Mouse (Mus musculus): ENCODE measurements around the gene Mgll.

The Mgll gene

GRCm38 (mm10) chr6:88767740-88768139 is 43.5 kb downstream of the Mgll start:
- Histone ChIP-seq H3K27me3 (ENCODE audit: control insufficient read depth, insufficient read depth, low read length, poor library complexity, severe bottlenecking) (no peaks in the 10 kb centered on the region), H3K36me3 (ENCODE audit: control insufficient read depth, insufficient read depth, low read length, poor library complexity, severe bottlenecking) (no peaks in the 10 kb centered on the region)
- no peak for DNase-seq (ENCODE audit: low read depth, low spot score)

DNA sequence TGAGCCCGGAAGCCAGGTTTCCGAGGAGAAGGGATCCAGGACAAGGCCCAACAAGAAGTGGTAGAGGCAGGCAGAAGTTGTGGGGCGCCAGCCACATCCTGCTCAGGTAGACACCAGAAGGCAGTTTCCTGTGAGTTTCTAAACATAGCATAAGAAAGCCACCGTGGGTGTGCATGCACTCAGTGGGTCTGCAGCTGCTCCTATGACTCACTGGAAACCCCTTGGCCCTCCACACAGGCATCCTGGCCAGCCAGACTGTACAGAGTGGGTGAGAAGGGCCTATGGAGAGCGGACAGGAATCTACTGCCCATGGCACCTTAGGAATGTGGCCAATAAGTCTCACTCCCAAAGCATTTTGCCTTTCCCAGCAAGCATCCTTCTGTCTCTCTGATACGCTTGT is 45.5 kb downstream of the Mgll start:
- Histone ChIP-seq H3K27me3 (ENCODE audit: control insufficient read depth, insufficient read depth, low read length, poor library complexity, severe bottlenecking) (no peaks in the 10 kb centered on the region), H3K36me3 (ENCODE audit: control insufficient read depth, insufficient read depth, low read length, poor library complexity, severe bottlenecking) (no peaks in the 10 kb centered on the region)
- DNase-seq (ENCODE audit: low read depth, low spot score) = peak; percentile 33

- Histone ChIP-seq H3K27me3 (ENCODE audit: control insufficient read depth, insufficient read depth, low read length, poor library complexity, severe bottlenecking) (no peaks in the 10 kb centered on the region), H3K36me3 (ENCODE audit: control insufficient read depth, insufficient read depth, low read length, poor library complexity, severe bottlenecking) (no peaks in the 10 kb centered on the region)
- DNase-seq (ENCODE audit: low read depth, low spot score) = peak; percentile 22
Measured at GRCm38 (mm10) chr6:88770300-88770904, 46.2 kb downstream of the Mgll start.

DNA sequence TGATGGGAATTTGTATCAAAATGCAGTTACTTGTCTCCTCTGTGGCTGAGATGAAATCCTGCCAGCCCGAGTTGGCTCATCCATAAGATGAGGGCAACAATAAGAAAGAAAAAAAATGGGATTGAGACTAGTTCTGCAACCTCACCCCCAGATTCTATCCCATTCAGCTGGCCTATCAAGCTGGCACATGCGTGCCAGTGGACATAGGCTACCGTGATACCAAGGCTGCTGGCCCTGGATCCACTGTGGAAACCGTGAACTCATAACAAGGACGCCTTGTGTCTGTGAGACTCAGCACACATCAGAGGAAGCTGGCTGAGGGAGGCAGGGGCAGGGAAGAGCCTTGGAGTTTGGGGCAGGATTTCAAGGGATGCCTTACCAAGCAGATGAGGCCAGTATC is 46.8 kb downstream of the Mgll start:
- Histone ChIP-seq H3K36me3 (ENCODE audit: control insufficient read depth, insufficient read depth, low read length, poor library complexity, severe bottlenecking) (no peaks in the 10 kb centered on the region), H3K27me3 (ENCODE audit: control insufficient read depth, insufficient read depth, low read length, poor library complexity, severe bottlenecking) (no peaks in the 10 kb centered on the region)
- DNase-seq (ENCODE audit: low read depth, low spot score) = no peak

GRCm38 (mm10) chr6:88772041-88772440 is 47.8 kb downstream of the Mgll start:
- no peaks in the 10 kb centered on the region for H3K27me3 ChIP-seq (ENCODE audit: control insufficient read depth, insufficient read depth, low read length, poor library complexity, severe bottlenecking)
- DNase-seq (ENCODE audit: low read depth, low spot score) = no peak

GRCm38 (mm10) chr6:88774055-88774454 is 49.8 kb downstream of the Mgll start:
- DNase-seq (ENCODE audit: low read depth, low spot score) = no peak
- no peaks in the 10 kb centered on the region for H3K27me3 ChIP-seq (ENCODE audit: control insufficient read depth, insufficient read depth, low read length, poor library complexity, severe bottlenecking)
- no peaks in the 10 kb centered on the region for H3K36me3 ChIP-seq (ENCODE audit: control insufficient read depth, insufficient read depth, low read length, poor library complexity, severe bottlenecking)

More at GRCm38 (mm10) chr6:88772041-88772440, 47.8 kb downstream of the Mgll start:
- H3K36me3 ChIP-seq (ENCODE audit: control insufficient read depth, insufficient read depth, low read length, poor library complexity, severe bottlenecking) = no peaks in the 10 kb centered on the region

GRCm38 (mm10) chr6:88775267-88775666 is 51.1 kb downstream of the Mgll start:
- Histone ChIP-seq H3K27me3 (ENCODE audit: control insufficient read depth, insufficient read depth, low read length, poor library complexity, severe bottlenecking) (no peaks in the 10 kb centered on the region), H3K36me3 (ENCODE audit: control insufficient read depth, insufficient read depth, low read length, poor library complexity, severe bottlenecking) (no peaks in the 10 kb centered on the region)
- DNase-seq (ENCODE audit: low read depth, low spot score) = no peak

DNA sequence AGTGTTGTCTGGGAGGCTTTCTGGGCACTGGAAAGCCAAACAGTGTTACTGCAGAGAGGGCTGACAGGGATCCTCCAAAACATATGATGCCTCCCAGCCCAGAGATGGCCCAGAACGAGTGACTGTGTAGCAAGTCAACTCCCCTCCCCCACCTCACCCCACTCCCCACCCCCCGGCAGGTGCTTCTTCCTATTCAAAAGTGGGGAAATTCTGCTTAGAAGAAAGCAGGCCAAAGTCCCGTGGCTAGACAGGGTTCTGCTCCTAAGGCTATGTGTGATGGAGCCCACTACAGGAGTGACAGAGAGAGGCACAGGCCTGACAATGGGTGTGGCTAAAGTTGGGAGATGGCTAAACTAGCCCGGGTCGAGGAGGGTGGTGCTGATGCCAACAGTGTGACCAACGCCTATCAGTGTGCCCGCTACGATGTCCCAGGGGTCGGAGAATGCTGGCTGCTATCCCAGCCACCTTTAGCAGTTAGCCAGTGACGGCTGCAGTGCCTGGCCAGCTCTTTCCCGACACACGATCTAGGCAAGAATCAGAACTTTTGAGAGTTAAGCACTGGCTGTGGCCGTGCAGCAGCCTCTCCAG is 52.2 kb downstream of the Mgll start:
- DNase-seq (ENCODE audit: low read depth, low spot score) = no peak
- Histone ChIP-seq H3K27me3 (ENCODE audit: control insufficient read depth, insufficient read depth, low read length, poor library complexity, severe bottlenecking) (no peaks in the 10 kb centered on the region), H3K36me3 (ENCODE audit: control insufficient read depth, insufficient read depth, low read length, poor library complexity, severe bottlenecking) (no peaks in the 10 kb centered on the region)

- H3K27me3 ChIP-seq (ENCODE audit: control insufficient read depth, insufficient read depth, low read length, poor library complexity, severe bottlenecking) = no peaks in the 10 kb centered on the region
- H3K36me3 ChIP-seq (ENCODE audit: control insufficient read depth, insufficient read depth, low read length, poor library complexity, severe bottlenecking) = no peaks in the 10 kb centered on the region
- DNase-seq (ENCODE audit: low read depth, low spot score) = no peak
Measured at GRCm38 (mm10) chr6:88776964-88777363, 52.8 kb downstream of the Mgll start.

- Histone ChIP-seq H3K27me3 (ENCODE audit: control insufficient read depth, insufficient read depth, low read length, poor library complexity, severe bottlenecking) (no peaks in the 10 kb centered on the region), H3K36me3 (ENCODE audit: control insufficient read depth, insufficient read depth, low read length, poor library complexity, severe bottlenecking) (no peaks in the 10 kb centered on the region)
- DNase-seq (ENCODE audit: low read depth, low spot score) = no peak
Measured at GRCm38 (mm10) chr6:88778047-88778688, 54.0 kb downstream of the Mgll start.

- DNase-seq (ENCODE audit: low read depth, low spot score) = no peak
- Histone ChIP-seq H3K27me3 (ENCODE audit: control insufficient read depth, insufficient read depth, low read length, poor library complexity, severe bottlenecking) (no peaks in the 10 kb centered on the region), H3K36me3 (ENCODE audit: control insufficient read depth, insufficient read depth, low read length, poor library complexity, severe bottlenecking) (no peaks in the 10 kb centered on the region)
Measured at GRCm38 (mm10) chr6:88779755-88780154, 55.5 kb downstream of the Mgll start.

DNA sequence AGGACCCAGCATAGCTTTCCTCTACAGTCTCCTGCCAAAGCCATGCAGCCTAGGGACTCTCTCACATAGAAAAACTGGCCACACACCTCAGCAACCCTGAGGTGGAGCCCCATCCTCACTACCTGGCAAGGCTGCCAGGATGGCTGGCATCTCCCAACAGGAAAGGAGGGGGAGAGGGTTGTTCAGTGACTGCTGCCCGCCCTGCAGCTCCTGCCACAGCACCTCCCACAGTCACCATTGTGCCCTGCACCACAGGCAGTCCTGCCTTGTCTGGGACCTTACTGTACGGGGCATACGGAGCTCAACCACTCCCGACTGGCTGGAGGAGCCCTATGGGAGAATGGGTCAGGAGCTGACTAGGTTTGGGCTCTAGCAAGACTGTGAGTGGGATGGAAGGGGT is 57.7 kb downstream of the Mgll start:
- no peak for DNase-seq (ENCODE audit: low read depth, low spot score)
- Histone ChIP-seq H3K27me3 (ENCODE audit: control insufficient read depth, insufficient read depth, low read length, poor library complexity, severe bottlenecking) (no peaks in the 10 kb centered on the region), H3K36me3 (ENCODE audit: control insufficient read depth, insufficient read depth, low read length, poor library complexity, severe bottlenecking) (no peaks in the 10 kb centered on the region)

- no peak for DNase-seq (ENCODE audit: low read depth, low spot score)
- no peaks in the 10 kb centered on the region for H3K27me3 ChIP-seq (ENCODE audit: control insufficient read depth, insufficient read depth, low read length, poor library complexity, severe bottlenecking)
- no peaks in the 10 kb centered on the region for H3K36me3 ChIP-seq (ENCODE audit: control insufficient read depth, insufficient read depth, low read length, poor library complexity, severe bottlenecking)
Measured at GRCm38 (mm10) chr6:88782981-88783397, 58.8 kb downstream of the Mgll start.

GRCm38 (mm10) chr6:88784691-88785173 is 60.5 kb downstream of the Mgll start:
- Histone ChIP-seq H3K27me3 (ENCODE audit: control insufficient read depth, insufficient read depth, low read length, poor library complexity, severe bottlenecking) (no peaks in the 10 kb centered on the region), H3K36me3 (ENCODE audit: control insufficient read depth, insufficient read depth, low read length, poor library complexity, severe bottlenecking) (no peaks in the 10 kb centered on the region)
- DNase-seq (ENCODE audit: low read depth, low spot score) = no peak

DNA sequence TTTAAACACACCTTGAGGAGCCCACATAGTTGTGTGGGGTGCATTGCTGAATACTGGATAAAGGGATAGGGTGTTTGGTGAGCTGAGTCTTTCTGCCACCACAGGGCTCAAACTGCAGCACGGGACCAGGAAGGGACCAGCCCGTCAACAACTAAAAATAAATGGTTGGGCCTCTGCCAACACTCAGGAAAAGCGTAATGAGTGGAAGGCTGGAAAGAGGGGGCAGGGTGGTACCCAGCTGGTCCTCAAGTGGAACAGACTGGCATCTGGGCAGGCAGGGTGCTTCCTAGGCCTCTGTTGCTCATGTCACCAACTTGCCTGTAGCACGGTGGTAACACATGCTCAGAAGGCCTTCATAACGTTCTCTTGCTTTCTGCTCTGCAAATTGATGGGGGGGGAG is 61.1 kb downstream of the Mgll start:
- H3K27me3 ChIP-seq (ENCODE audit: control insufficient read depth, insufficient read depth, low read length, poor library complexity, severe bottlenecking) = no peaks in the 10 kb centered on the region
- H3K36me3 ChIP-seq (ENCODE audit: control insufficient read depth, insufficient read depth, low read length, poor library complexity, severe bottlenecking) = no peaks in the 10 kb centered on the region
- DNase-seq (ENCODE audit: low read depth, low spot score) = no peak

Data from splenic B cell, adult 2 months (primary cell).